In the genomic region with DNA sequence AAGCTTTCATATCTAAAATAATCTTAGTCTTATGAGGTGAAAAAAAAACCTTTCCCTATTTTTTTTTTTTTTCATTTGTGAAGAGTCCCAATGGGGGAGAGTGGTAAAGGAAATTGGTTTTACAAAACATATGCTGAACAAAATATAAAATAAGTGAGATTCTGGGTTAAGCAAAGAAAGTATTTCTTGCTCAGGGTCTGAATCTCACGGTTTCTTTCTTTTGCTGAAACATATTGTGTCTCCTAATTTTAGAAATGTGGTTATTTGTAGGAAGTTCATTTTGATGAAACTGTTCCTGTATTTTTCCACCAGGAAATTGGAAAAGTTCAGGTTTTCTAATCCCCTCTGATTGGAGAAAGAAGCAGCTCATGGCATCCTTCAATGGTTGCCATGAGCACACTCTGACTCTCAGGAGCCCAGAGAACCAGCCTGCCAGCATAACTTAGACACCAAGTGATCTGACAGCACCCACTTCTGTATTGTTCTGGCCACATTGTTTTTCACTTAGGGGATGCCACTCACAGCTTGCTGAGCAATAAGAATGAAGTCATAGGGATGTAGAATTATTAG, we compare ENCODE assay signal across 15 mouse cellular contexts.
"Had no signal": no experiment of that assay in that cellular context is flagged by ENCODE, and none has a peak within 500 bp of the region (broad histone marks: within the 10 kb centered on the region; RNA-seq: fewer than 3 reads in every experiment).

No protein-coding gene starts in this region.

- H3K4me3 ChIP-seq: liver, embryonic 13.5 days; midbrain, embryonic 12.5 days; midbrain, embryonic 15.5 days; myocyte; neural tube, embryonic 13.5 days had no signal

- DNase-seq: kidney, adult 2 months; kidney, postnatal 14 days; liver, embryonic 13.5 days; lung, adult 2 months; lung, postnatal 14 days; lung, postnatal 4 days; right cerebral cortex, adult 18-20 months; right cerebral cortex, postnatal 14 days; right cerebral cortex, postnatal 4 days; thymus, postnatal 25 days had no signal

- H3K27ac ChIP-seq: liver, embryonic 13.5 days; midbrain, embryonic 12.5 days; midbrain, embryonic 15.5 days; neural tube, embryonic 13.5 days; stomach, postnatal 0 days had no signal

- H3K4me1 ChIP-seq: liver, embryonic 13.5 days had no signal
